Mouse (Mus musculus) forebrain, embryonic 16.5 days (tissue): Measurements from ENCODE around the gene Eras. TPM values are rescaled to one million over a fixed set of nuclear protein-coding genes. Genes with fewer than 3 reads are reported as not detected.

ENCODE experiments used
- ATAC-seq: fragments of 200-750 bp; cut with Nextera tagmentation; 2 replicates; pipeline ENCODE4 v1.8.0; 2017; ENCODE audit warnings: mild to moderate bottlenecking, moderate library complexity
- H3K27ac ChIP-seq: fragments of 300-500 bp; sonication (generic); 2 replicates; pipeline ENCODE4 v1.5.1; 2014; ENCODE audit warnings: low read length, control low read depth
- H3K27me3 ChIP-seq: fragments of 300-500 bp; sonication (generic); replicated peaks from 2 replicates; pipeline ENCODE4 v1.6.1; 2014; ENCODE audit warnings: low read length; ENCODE audit not compliant: control insufficient read depth, insufficient read depth
- H3K36me3 ChIP-seq: fragments of 300-500 bp; sonication (generic); 2 replicates; pipeline ENCODE4 v1.6.1; 2014; ENCODE audit not compliant: control insufficient read depth, insufficient read depth
- H3K4me1 ChIP-seq: fragments of 300-500 bp; sonication (generic); replicated peaks from 2 replicates; pipeline ENCODE4 v1.6.1; 2014; ENCODE audit warnings: low read length; ENCODE audit not compliant: control insufficient read depth, insufficient read depth
- H3K4me2 ChIP-seq: fragments of 300-500 bp; sonication (generic); 2 replicates; pipeline ENCODE4 v1.6.1; 2014; ENCODE audit warnings: mild to moderate bottlenecking, low read length, control low read depth
- H3K4me3 ChIP-seq: fragments of 300-500 bp; sonication (generic); replicated peaks from 2 replicates; pipeline ENCODE4 v1.5.1; 2014; ENCODE audit warnings: mild to moderate bottlenecking, low read length, control low read depth
- H3K9ac ChIP-seq: fragments of 300-500 bp; sonication (generic); replicated peaks from 2 replicates; pipeline ENCODE4 v1.6.1; 2014; ENCODE audit warnings: low read depth, low read length, control low read depth
- H3K9me3 ChIP-seq: fragments of 300-500 bp; sonication (generic); 2 replicates; pipeline ENCODE4 v1.6.1; 2016; ENCODE audit warnings: low read length; ENCODE audit not compliant: control insufficient read depth
- WGBS: fragments of 180-500 bp; shearing (Covaris S2); extraction: QIAGEN DNeasy Blood & Tissue Kit; methylation state at CpG from one replicate; pipeline ENCODE4 v1.1.7; 2014; 5-methylcytosine and 5-hydroxymethylcytosine counted together
- polyA plus RNA-seq: library from polyadenylated mRNA; unstranded; fragments of >200 nt; fragmentation: Nextera tagmentation; extraction: Ambion mirVana; gene quantifications from 2 replicates; pipeline ENCODE4 v1.2.1, GENCODE M21; 2015

Eras gene
- polyA plus RNA-seq, 1 experiment from 2014 or later: not detected

DNA sequence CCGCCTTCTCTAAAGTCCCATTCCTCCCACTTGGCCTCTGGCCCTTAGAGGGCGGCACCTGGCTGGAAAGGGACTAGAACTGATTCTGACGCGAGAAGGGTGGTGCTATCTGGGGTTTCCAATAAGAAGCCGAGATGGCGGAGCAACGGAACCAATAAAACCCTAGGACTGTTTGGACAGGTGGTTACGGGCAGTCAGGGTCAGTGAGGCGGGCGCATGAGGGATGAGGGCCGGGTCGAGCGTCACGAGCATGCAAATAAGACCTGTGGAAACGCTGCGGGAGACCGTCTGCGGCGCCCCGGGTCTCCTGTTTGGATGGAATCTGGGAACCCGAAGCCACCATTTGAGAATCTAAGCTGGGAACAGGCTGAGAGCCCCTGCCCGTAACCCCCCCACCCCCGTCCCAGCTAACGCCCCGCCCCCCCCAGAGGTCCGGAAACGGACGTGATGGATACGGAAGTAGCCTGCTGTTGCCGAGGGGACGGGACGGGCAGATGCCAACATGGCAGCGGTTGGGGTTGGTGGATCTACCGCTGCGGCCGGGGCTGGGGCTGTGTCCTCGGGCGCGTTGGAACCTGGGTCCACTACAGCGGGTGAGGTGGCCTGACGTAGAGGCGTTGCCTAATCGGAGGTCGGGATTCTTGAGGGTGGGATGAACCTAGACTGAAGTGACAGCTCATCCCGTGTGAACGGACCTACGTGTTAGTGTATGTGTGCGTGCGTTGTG lies 44.4 kb downstream of the Eras start, which contains the start of gene Slc35a2:
Slc35a2 (plus strand) TSS at position 188 of the 727 bp plus-strand sequence.
- peak; percentile 85 for ATAC-seq
- no peaks in the 10 kb centered on the region for H3K36me3 ChIP-seq
- WGBS: 12% methylated on average over 40 of the region's 49 CpGs

DNA sequence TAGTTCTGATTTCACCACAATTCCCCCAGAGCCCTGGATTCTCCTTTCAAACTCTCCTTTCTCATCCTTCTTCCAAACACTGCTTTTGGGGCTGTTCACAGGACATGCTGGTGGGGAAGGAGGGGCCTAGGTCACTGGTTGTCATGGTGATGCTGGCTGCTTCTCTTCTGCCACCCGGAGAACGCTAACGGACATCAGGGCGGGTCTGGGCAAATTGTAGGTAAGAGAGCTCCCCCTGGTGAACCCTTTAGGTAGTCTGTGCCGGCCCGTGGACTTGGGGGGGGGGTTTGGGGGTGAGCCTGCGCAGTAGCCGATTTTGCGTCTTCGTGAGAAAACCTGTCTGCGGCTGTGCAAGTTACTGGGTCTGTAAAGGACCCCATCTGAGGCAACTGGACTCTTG lies 48.6 kb downstream of the Eras start:
- Histone ChIP-seq H3K4me2 (peak overlapping the region; percentile 77), H3K27me3 (no peaks in the 10 kb centered on the region), H3K9me3 (no peaks in the 10 kb centered on the region), H3K27ac (no peak overlapping the region), H3K36me3 (no peaks in the 10 kb centered on the region), H3K4me3 (peak overlapping the region; percentile 51), H3K4me1 (peaks cover 17% of the 10 kb centered on the region), H3K9ac (0 out of 2 replicates have a peak overlapping the region, but pooled peaks have one; percentile 6)
- peak; percentile 32 for ATAC-seq
- WGBS: 11% methylated on average over 11 of the region's 11 CpGs

More for the DNA sequence above, 44.4 kb downstream of the Eras start, which contains the start of gene Slc35a2:
- no peaks in the 10 kb centered on the region for H3K27me3 ChIP-seq
- H3K4me1 ChIP-seq: peaks cover 14% of the 10 kb centered on the region
- no peaks in the 10 kb centered on the region for H3K9me3 ChIP-seq
- peak within 1 kb of the TSS; percentile 49 for H3K4me3 ChIP-seq
- peak within 1 kb of the TSS; percentile 78 for H3K27ac ChIP-seq
- H3K9ac ChIP-seq: peak within 1 kb of the TSS; percentile 39
- H3K4me2 ChIP-seq: peak within 1 kb of the TSS; percentile 61

DNA sequence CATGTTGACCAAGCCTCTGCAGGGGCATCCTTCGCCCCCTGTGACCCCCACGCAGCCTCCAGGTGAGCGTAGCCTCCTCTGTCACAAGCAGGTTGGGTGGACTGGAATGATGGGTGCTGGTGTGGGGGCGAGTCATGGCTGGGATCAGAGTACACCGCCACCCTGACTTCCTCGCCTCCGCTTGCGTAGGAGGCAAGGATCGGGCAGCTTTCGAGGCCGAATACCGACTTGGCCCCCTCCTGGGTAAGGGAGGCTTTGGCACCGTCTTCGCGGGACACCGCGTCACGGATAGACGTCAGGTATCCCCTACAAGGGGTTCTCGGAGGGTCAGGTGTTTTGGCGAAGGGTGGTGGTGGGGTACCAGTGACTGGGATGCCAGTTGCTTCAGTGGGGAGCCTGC lies 49.9 kb downstream of the Eras start:
- H3K27ac ChIP-seq: no peak overlapping the region
- WGBS: 15% methylated on average over 21 of the region's 21 CpGs
- peak; percentile 21 for ATAC-seq

DNA sequence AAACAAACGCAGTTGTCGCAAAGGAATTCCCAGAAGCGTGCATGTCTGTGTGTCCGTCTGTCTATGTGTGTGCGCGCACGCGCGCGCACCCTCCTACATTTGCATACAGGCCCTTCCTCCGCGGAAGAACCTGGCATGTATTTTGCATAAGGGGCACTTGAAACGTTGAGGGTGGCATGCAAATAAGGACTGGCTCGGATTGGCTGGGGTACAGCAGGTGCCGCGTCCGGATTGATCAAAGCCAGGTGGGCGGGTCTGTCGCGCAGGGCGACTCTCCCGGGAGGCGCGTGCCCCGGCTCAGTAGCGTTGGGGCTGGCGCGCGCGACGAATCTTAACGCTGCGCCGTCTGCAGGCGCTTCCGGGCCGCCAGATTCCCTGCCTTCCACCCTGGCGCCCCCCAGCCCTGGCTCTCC lies 50.4 kb downstream of the Eras start, which contains the start of gene Pim2:
Pim2 (plus strand) TSS at position 256 of the 413 bp plus-strand sequence.
- Histone ChIP-seq H3K27me3 (no peaks in the 10 kb centered on the region), H3K4me2 (peak within 1 kb of the TSS; percentile 77), H3K4me3 (peak within 1 kb of the TSS; percentile 51), H3K27ac (peak within 1 kb of the TSS; percentile 47), H3K4me1 (peaks cover 13% of the 10 kb centered on the region), H3K36me3 (peaks cover 2% of the 10 kb centered on the region; the same call in 1 of the 2 replicates), H3K9ac (peak within 1 kb of the TSS; percentile 63), H3K9me3 (no peaks in the 10 kb centered on the region)
- ATAC-seq: peak; percentile 91
- 13% methylated on average over 36 of the region's 38 CpGs for WGBS

More for the DNA sequence above, 49.9 kb downstream of the Eras start:
- H3K36me3 ChIP-seq: peaks cover 2% of the 10 kb centered on the region; the same call in 1 of the 2 replicates
- H3K9ac ChIP-seq: peak overlapping the region; percentile 63
- peak overlapping the region; percentile 77 for H3K4me2 ChIP-seq
- no peaks in the 10 kb centered on the region for H3K27me3 ChIP-seq
- H3K4me3 ChIP-seq: peak overlapping the region; percentile 51
- H3K4me1 ChIP-seq: peaks cover 16% of the 10 kb centered on the region
- no peaks in the 10 kb centered on the region for H3K9me3 ChIP-seq

Other genes with a start within 250 kb of the Eras start
- 0.19 and 0.61 TPM in 2 replicates for gene Magix, start 247.4 kb downstream of the Eras start, polyA plus RNA-seq
- 53.2 and 53.5 TPM in 2 replicates for gene Gpkow, start 231.5 kb downstream of the Eras start, polyA plus RNA-seq
- gene Wdr45, start 214.3 kb downstream of the Eras start, polyA plus RNA-seq: 36.7 and 40.5 TPM in 2 replicates
- gene Gm45208, start 206.4 kb downstream of the Eras start, polyA plus RNA-seq: 0.71 TPM in 1 of 2 replicates, not detected in the other
- gene Praf2, start 200.2 kb downstream of the Eras start, polyA plus RNA-seq: 112 and 119 TPM in 2 replicates
- gene Ccdc120, start 177.7 kb downstream of the Eras start, polyA plus RNA-seq: 50.0 and 64.2 TPM in 2 replicates
- 20.4 and 21.9 TPM in 2 replicates for gene Tfe3, start 166.0 kb downstream of the Eras start, polyA plus RNA-seq
- 72.6 and 81.9 TPM in 2 replicates for gene Gripap1, start 138.8 kb downstream of the Eras start, polyA plus RNA-seq
- gene Kcnd1, start 106.3 kb downstream of the Eras start, polyA plus RNA-seq: 2.8 and 4.0 TPM in 2 replicates
- 49.9 and 54.1 TPM in 2 replicates for gene Otud5, start 87.2 kb downstream of the Eras start, polyA plus RNA-seq
- 16.9 and 22.4 TPM in 2 replicates for gene Pim2, start 50.3 kb downstream of the Eras start, polyA plus RNA-seq
- 39.4 and 46.0 TPM in 2 replicates for gene Slc35a2, start 44.6 kb downstream of the Eras start, polyA plus RNA-seq
- 218 and 223 TPM in 2 replicates for gene Pqbp1, start 29.3 kb downstream of the Eras start, polyA plus RNA-seq
- 134 and 155 TPM in 2 replicates for gene Timm17b, start 29.2 kb downstream of the Eras start, polyA plus RNA-seq
- not detected in 2 replicates for gene Gm10491, start 20.8 kb downstream of the Eras start, polyA plus RNA-seq
- gene Gm10490, start 19.1 kb downstream of the Eras start, polyA plus RNA-seq: not detected in 2 replicates
- gene Pcsk1n, start 8.8 kb downstream of the Eras start, polyA plus RNA-seq: 101 and 151 TPM in 2 replicates
- 53.2 and 59.8 TPM in 2 replicates for gene Hdac6, start 19.3 kb upstream of the Eras start, polyA plus RNA-seq
- gene Gata1, start 49.5 kb upstream of the Eras start, polyA plus RNA-seq: not detected in 2 replicates
- gene Glod5, start 89.9 kb upstream of the Eras start, polyA plus RNA-seq: 0.33 and 0.39 TPM in 2 replicates
- gene Suv39h1, start 146.2 kb upstream of the Eras start, polyA plus RNA-seq: 48.1 and 48.6 TPM in 2 replicates
- gene Was, start 161.9 kb upstream of the Eras start, polyA plus RNA-seq: not detected in 2 replicates
- 58.0 and 68.5 TPM in 2 replicates for gene Wdr13, start 204.3 kb upstream of the Eras start, polyA plus RNA-seq
- 357 and 393 TPM in 2 replicates for gene Rbm3, start 217.3 kb upstream of the Eras start, polyA plus RNA-seq
- 25.0 and 27.1 TPM in 2 replicates for gene Tbc1d25, start 247.6 kb upstream of the Eras start, polyA plus RNA-seq